Mouse (Mus musculus): ENCODE data around the gene Adora2a.
"Not testable (repeated sequence)": the region's sequence is repeated elsewhere in the genome, so short reads cannot be mapped to it uniquely, and the experiment has no call there.

Gene Adora2a

GRCm38 (mm10) chr10:75314190-75314980, 2.3 kb upstream of the Adora2a start:
- peak; percentile 14 for DNase-seq

- no peak for DNase-seq
Observed at GRCm38 (mm10) chr10:75315756-75316155, 921 bp upstream of the Adora2a start.

- DNase-seq: peak; percentile 13
Observed at GRCm38 (mm10) chr10:75316472-75316871, 205 bp upstream of the Adora2a start.

GRCm38 (mm10) chr10:75316908-75317761, 458 bp downstream of the Adora2a start:
- peak; percentile 81 for DNase-seq

- no peak for DNase-seq
Observed at GRCm38 (mm10) chr10:75318206-75318605, 1.5 kb downstream of the Adora2a start.

GRCm38 (mm10) chr10:75320321-75320720, 3.6 kb downstream of the Adora2a start:
- no peak for DNase-seq

- DNase-seq: no peak
Observed at GRCm38 (mm10) chr10:75322966-75323365, 6.3 kb downstream of the Adora2a start.

GRCm38 (mm10) chr10:75323986-75324385, 7.3 kb downstream of the Adora2a start:
- peak; percentile 62 for DNase-seq

GRCm38 (mm10) chr10:75324391-75324790, 7.7 kb downstream of the Adora2a start:
- DNase-seq: no peak

GRCm38 (mm10) chr10:75325821-75326220, 9.1 kb downstream of the Adora2a start:
- DNase-seq: no peak

- DNase-seq: peak; percentile 72
Observed at GRCm38 (mm10) chr10:75326553-75326952, 9.9 kb downstream of the Adora2a start.

GRCm38 (mm10) chr10:75327081-75327480, 10.4 kb downstream of the Adora2a start:
- no peak for DNase-seq

GRCm38 (mm10) chr10:75328201-75328704, 11.6 kb downstream of the Adora2a start:
- no peak for DNase-seq

GRCm38 (mm10) chr10:75332268-75332667, 15.6 kb downstream of the Adora2a start:
- no peak for DNase-seq

GRCm38 (mm10) chr10:75333176-75333776, 16.6 kb downstream of the Adora2a start:
- no peak for DNase-seq

- no peak for DNase-seq
Observed at GRCm38 (mm10) chr10:75334175-75334574, 17.5 kb downstream of the Adora2a start.

GRCm38 (mm10) chr10:75335075-75335474, 18.4 kb downstream of the Adora2a start:
- DNase-seq: no peak

GRCm38 (mm10) chr10:75337231-75337630, 20.6 kb downstream of the Adora2a start:
- DNase-seq: no peak

- no peak for DNase-seq
Observed at GRCm38 (mm10) chr10:75338852-75339251, 22.2 kb downstream of the Adora2a start.

- DNase-seq: no peak
Observed at GRCm38 (mm10) chr10:75339377-75339776, 22.7 kb downstream of the Adora2a start.

- no peak for DNase-seq
Observed at GRCm38 (mm10) chr10:75341936-75342335, 25.3 kb downstream of the Adora2a start.

- DNase-seq: not testable (repeated sequence)
Observed at GRCm38 (mm10) chr10:75344563-75344962, 27.9 kb downstream of the Adora2a start.

GRCm38 (mm10) chr10:75345265-75345664, 28.6 kb downstream of the Adora2a start:
- DNase-seq: peak; percentile 63

Measured in lung, postnatal 14 days (tissue).